ENCODE assay signal across 20 mouse cellular contexts in genomic region chr7:122499743-122500597, GRCm38 (mm10).
DNase-seq lines count a peak whose midpoint lies in the region; ATAC-seq and TF ChIP-seq lines count a peak whose summit lies in the region.
"Had no signal": no experiment of that assay in that cellular context is flagged by ENCODE, and none has a peak within 500 bp of the region (broad histone marks: within the 10 kb centered on the region; RNA-seq: fewer than 3 reads in every experiment).

No protein-coding gene starts in this region.

- no peaks in the 10 kb centered on the region for H3K27me3 ChIP-seq in forebrain, embryonic 15.5 days
- H3K27me3 ChIP-seq in forebrain, embryonic 10.5 days (ENCODE audit: poor library complexity, severe bottlenecking) = no peaks in the 10 kb centered on the region
- H3K27me3 ChIP-seq in lung, embryonic 15.5 days = no peaks in the 10 kb centered on the region
- H3K27me3 ChIP-seq: CH12.LX; heart, embryonic 15.5 days; neural tube, embryonic 12.5 days had no signal

- 73% methylated on average over 9 of the region's 9 CpGs for WGBS in forebrain, embryonic 15.5 days
- WGBS in forebrain, embryonic 10.5 days = 91% methylated on average over 9 of the region's 9 CpGs
- 46% methylated on average over 9 of the region's 9 CpGs for WGBS in lung, embryonic 15.5 days

- no peak overlapping the region for H3K9ac ChIP-seq in forebrain, embryonic 15.5 days (replicated peaks)
- no peak overlapping the region for H3K9ac ChIP-seq in lung, embryonic 15.5 days
- H3K9ac ChIP-seq: heart, embryonic 15.5 days; liver, postnatal 0 days; neural tube, embryonic 12.5 days had no signal

- no peaks in the 10 kb centered on the region for H3K36me3 ChIP-seq in forebrain, embryonic 15.5 days
- H3K36me3 ChIP-seq in forebrain, embryonic 10.5 days (replicated peaks) = no peaks in the 10 kb centered on the region
- no peaks in the 10 kb centered on the region for H3K36me3 ChIP-seq in lung, embryonic 15.5 days
- H3K36me3 ChIP-seq: heart, embryonic 15.5 days; limb, embryonic 10.5 days; neural tube, embryonic 12.5 days had no signal

- no peak for TF ChIP-seq POLR2A in brain, embryonic 14.5 days (IDR thresholded peaks at IDR 0.05; ENCODE audit: borderline replicate concordance, extremely low read depth, insufficient read depth, insufficient read length, poor library complexity, severe bottlenecking)

- H3K27ac ChIP-seq in forebrain, embryonic 15.5 days (replicated peaks) = peak overlapping the region; percentile 52; the same call in 1 of the 2 replicates
- no peak overlapping the region for H3K27ac ChIP-seq in forebrain, embryonic 10.5 days
- no peak overlapping the region for H3K27ac ChIP-seq in lung, embryonic 15.5 days
- H3K27ac ChIP-seq: heart, adult 2 months; heart, embryonic 15.5 days; kidney, postnatal 0 days; limb, embryonic 10.5 days; neural tube, embryonic 12.5 days had no signal

- no peaks in the 10 kb centered on the region for H3K9me3 ChIP-seq in forebrain, embryonic 15.5 days
- no peaks in the 10 kb centered on the region for H3K9me3 ChIP-seq in forebrain, embryonic 10.5 days
- H3K9me3 ChIP-seq in lung, embryonic 15.5 days = no peaks in the 10 kb centered on the region
- H3K9me3 ChIP-seq: heart, embryonic 15.5 days; limb, embryonic 10.5 days; neural tube, embryonic 12.5 days had no signal

- no peak for DNase-seq in forebrain, embryonic 10.5 days (ENCODE audit: extremely low spot score, low spot score)
- DNase-seq in lung, postnatal 4 days = no peak
- DNase-seq in brain, embryonic 14.5 days (ENCODE audit: low read depth) = peak; percentile 66
- peak; percentile 26 to 57 for DNase-seq in layer of hippocampus, postnatal 14 days (ENCODE audit: low spot score in 2 of 2)
- DNase-seq in embryo, embryonic 9.5 days (ENCODE audit: extremely low spot score) = no peak
- DNase-seq: adrenal gland, postnatal 14 days; cerebellum, adult 11 months; cerebellum, postnatal 14 days; gastrocnemius, postnatal 25 days; heart, adult 2 months; kidney, adult 11 months; liver, postnatal 0 days; thymus, postnatal 25 days had no signal

- H3K4me3 ChIP-seq in forebrain, embryonic 15.5 days = no peak overlapping the region
- H3K4me3 ChIP-seq in forebrain, embryonic 10.5 days = no peak overlapping the region
- H3K4me3 ChIP-seq in lung, embryonic 15.5 days = no peak overlapping the region
- H3K4me3 ChIP-seq: heart, adult 2 months; heart, embryonic 15.5 days; limb, embryonic 10.5 days; neural tube, embryonic 12.5 days had no signal

- ATAC-seq in forebrain, embryonic 15.5 days (replicated peaks) = peak; percentile 55; the same call in 1 of the 2 replicates
- peak; percentile 61; the same call in 1 of the 2 replicates for ATAC-seq in lung, embryonic 15.5 days (ENCODE audit: borderline replicate concordance, extremely low read depth, low FRiP score, low TSS enrichment)
- ATAC-seq: liver, postnatal 0 days had no signal

- no peak for TF ChIP-seq CTCF in brain, embryonic 14.5 days (IDR thresholded peaks at IDR 0.05; ENCODE audit: borderline replicate concordance, extremely low read depth, insufficient read depth, insufficient read length)

- no peak overlapping the region for H3K4me2 ChIP-seq in forebrain, embryonic 15.5 days (replicated peaks)
- H3K4me2 ChIP-seq in lung, embryonic 15.5 days = no peak overlapping the region
- H3K4me2 ChIP-seq: heart, embryonic 15.5 days; neural tube, embryonic 12.5 days had no signal

- peaks cover 12% of the 10 kb centered on the region for H3K4me1 ChIP-seq in forebrain, embryonic 15.5 days
- H3K4me1 ChIP-seq in forebrain, embryonic 10.5 days = no peaks in the 10 kb centered on the region
- peaks cover 14% of the 10 kb centered on the region for H3K4me1 ChIP-seq in lung, embryonic 15.5 days
- H3K4me1 ChIP-seq: heart, embryonic 15.5 days; limb, embryonic 10.5 days had no signal

Comparison
In these comparisons a context has a peak if more than half of its experiments do, and no peak if none do; other contexts are left out.
1. DNase-seq: peak in brain, embryonic 14.5 days (single experiment) and layer of hippocampus, postnatal 14 days (2 of 2); none in forebrain, embryonic 10.5 days (single experiment), lung, postnatal 4 days (0 of 2) and embryo, embryonic 9.5 days (single experiment).